7 mouse cellular contexts compared by ENCODE assay signal in the genomic region with DNA sequence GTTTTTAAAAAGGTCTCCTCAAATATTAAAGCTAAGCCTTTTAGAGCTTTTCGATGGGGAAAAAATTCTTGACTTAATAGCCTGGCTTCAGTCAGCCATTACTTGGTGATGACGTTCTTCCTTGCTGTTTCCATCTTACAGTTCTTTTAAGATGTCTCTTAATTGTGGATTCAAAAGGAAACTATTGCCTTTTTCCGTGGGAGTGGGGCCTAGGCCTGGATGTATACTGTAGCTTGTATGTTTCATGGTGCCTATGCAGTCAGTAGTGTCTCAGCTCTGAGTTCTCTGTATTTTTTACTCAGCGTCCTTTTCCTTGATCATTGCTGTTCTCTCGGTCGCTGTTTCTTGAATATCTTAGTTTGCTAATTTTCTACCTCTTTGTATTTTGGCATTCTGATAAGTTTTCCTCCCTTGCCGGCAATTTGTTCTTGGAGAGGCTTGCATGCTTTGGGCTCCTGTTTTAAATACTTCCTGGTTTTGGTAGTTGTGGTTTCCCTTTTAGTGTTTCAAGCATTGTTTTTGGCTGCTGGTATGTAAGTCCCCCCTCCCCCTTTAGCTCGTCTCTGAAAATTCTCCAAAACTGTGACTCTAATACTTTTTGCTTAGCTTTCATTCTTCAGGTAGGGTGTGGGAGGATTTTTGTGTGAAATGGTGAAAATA. TPM values are rescaled to one million over a fixed set of nuclear protein-coding genes. Genes with fewer than 3 reads are reported as not detected.
DNase-seq lines count a peak whose midpoint lies in the region; ATAC-seq and TF ChIP-seq lines count a peak whose summit lies in the region.

No protein-coding gene starts in this region.

- ATAC-seq in lung, postnatal 0 days = no peak
- ATAC-seq in embryonic facial prominence, embryonic 13.5 days (ENCODE audit: insufficient number of reproducible peaks, insufficient read depth, low FRiP score, low TSS enrichment, low read depth) = no peak
- no peak for ATAC-seq in limb, embryonic 11.5 days (ENCODE audit: insufficient number of reproducible peaks, low FRiP score, low TSS enrichment, low read depth)
- no peak for ATAC-seq in cerebellum, adult (ENCODE audit: insufficient number of reproducible peaks, low FRiP score, low TSS enrichment)

- H3K4me3 ChIP-seq in lung, postnatal 0 days (ENCODE audit: low read depth, low read length) = peak overlapping the region; percentile 82
- peak overlapping the region; percentile 100 for H3K4me3 ChIP-seq in embryonic facial prominence, embryonic 13.5 days
- peak overlapping the region; percentile 99 for H3K4me3 ChIP-seq in limb, embryonic 11.5 days (ENCODE audit: low read depth, low read length)

- H3K9ac ChIP-seq in lung, postnatal 0 days (replicated peaks; ENCODE audit: low read depth) = peak overlapping the region; percentile 91
- peak overlapping the region; percentile 99 for H3K9ac ChIP-seq in embryonic facial prominence, embryonic 13.5 days
- H3K9ac ChIP-seq in limb, embryonic 11.5 days (ENCODE audit: low read length) = peak overlapping the region; percentile 96

- peak; percentile 43 for DNase-seq in lung, postnatal 0 days (ENCODE audit: low spot score)
- no peak for DNase-seq in lung, postnatal 4 days
- DNase-seq in limb, embryonic 11.5 days (ENCODE audit: low spot score) = no peak
- DNase-seq in splenic B cell, adult 2 months (ENCODE audit: low read depth, low spot score) = peak; percentile 52
- no peak for DNase-seq in layer of hippocampus, postnatal 36 days

- H3K36me3 ChIP-seq in lung, postnatal 0 days (ENCODE audit: insufficient read depth, low read length) = peaks cover 12% of the 10 kb centered on the region; the same call in 1 of the 2 replicates
- H3K36me3 ChIP-seq in embryonic facial prominence, embryonic 13.5 days = peaks cover 27% of the 10 kb centered on the region
- H3K36me3 ChIP-seq in limb, embryonic 11.5 days (ENCODE audit: control insufficient read depth, insufficient read depth, low read length) = peaks cover 10% of the 10 kb centered on the region
- peaks cover 7% of the 10 kb centered on the region for H3K36me3 ChIP-seq in splenic B cell, adult 2 months (ENCODE audit: control insufficient read depth, insufficient read depth, low read length, poor library complexity, severe bottlenecking)

- peaks cover 3% of the 10 kb centered on the region; the same call in 1 of the 2 replicates for H3K4me1 ChIP-seq in lung, postnatal 0 days (ENCODE audit: insufficient read depth, low read depth, low read length)
- H3K4me1 ChIP-seq in embryonic facial prominence, embryonic 13.5 days = peaks cover 33% of the 10 kb centered on the region
- H3K4me1 ChIP-seq in limb, embryonic 11.5 days (ENCODE audit: control insufficient read depth, insufficient read depth, low read length) = peaks cover 14% of the 10 kb centered on the region

- TF ChIP-seq EP300 in lung, postnatal 0 days (IDR thresholded peaks at IDR 0.05) = no peak

- 1% methylated on average over 8 of the region's 8 CpGs for whole genome bisulfite sequencing in lung, postnatal 0 days
- WGBS in embryonic facial prominence, embryonic 13.5 days = under 1% methylated on average over 8 of the region's 8 CpGs
- 6% methylated on average over 8 of the region's 8 CpGs for WGBS in limb, embryonic 11.5 days

- H3K27me3 ChIP-seq in lung, postnatal 0 days (replicated peaks; ENCODE audit: insufficient read depth, low read length) = no peaks in the 10 kb centered on the region
- no peaks in the 10 kb centered on the region for H3K27me3 ChIP-seq in embryonic facial prominence, embryonic 13.5 days
- H3K27me3 ChIP-seq in limb, embryonic 11.5 days (ENCODE audit: control insufficient read depth, insufficient read depth, low read length) = no peaks in the 10 kb centered on the region
- no peaks in the 10 kb centered on the region for H3K27me3 ChIP-seq in splenic B cell, adult 2 months (ENCODE audit: control insufficient read depth, insufficient read depth, low read length, poor library complexity, severe bottlenecking)

- H3K4me2 ChIP-seq in lung, postnatal 0 days (replicated peaks; ENCODE audit: low read depth, low read length) = peak overlapping the region; percentile 75
- peak overlapping the region; percentile 84 for H3K4me2 ChIP-seq in embryonic facial prominence, embryonic 13.5 days
- H3K4me2 ChIP-seq in limb, embryonic 11.5 days (ENCODE audit: low read depth, severe bottlenecking) = peak overlapping the region; percentile 60

- peak overlapping the region; percentile 97 for H3K27ac ChIP-seq in lung, postnatal 0 days (ENCODE audit: low read length)
- H3K27ac ChIP-seq in embryonic facial prominence, embryonic 13.5 days = no peak overlapping the region
- H3K27ac ChIP-seq in limb, embryonic 11.5 days (replicated peaks; ENCODE audit: low read depth, low read length) = no peak overlapping the region

- TF ChIP-seq CTCF in lung, postnatal 0 days (IDR thresholded peaks at IDR 0.05) = no peak

- no peaks in the 10 kb centered on the region for H3K9me3 ChIP-seq in lung, postnatal 0 days (ENCODE audit: low read length)
- H3K9me3 ChIP-seq in embryonic facial prominence, embryonic 13.5 days = no peaks in the 10 kb centered on the region
- H3K9me3 ChIP-seq in limb, embryonic 11.5 days (ENCODE audit: control insufficient read depth, low read length) = no peaks in the 10 kb centered on the region

RNA-seq across cellular contexts. Expression of a gene that starts 14.2 kb away (rescaled TPM):
- 284 and 354 TPM in 2 replicates for polyA plus RNA-seq in lung, postnatal 0 days (2015; fragmentation: Nextera tagmentation; extraction: Ambion mirVana)
- 616 and 642 TPM in 2 replicates for polyA plus RNA-seq in embryonic facial prominence, embryonic 13.5 days (2015; fragmentation: Nextera tagmentation; extraction: Ambion mirVana)
- polyA plus RNA-seq in limb, embryonic 11.5 days (2014; fragmentation: Nextera tagmentation; extraction: Ambion mirVana) = 508 and 532 TPM in 2 replicates
- 100 to 1,000 TPM; 563 to 606 TPM for total RNA-seq in layer of hippocampus, postnatal 36 days (2021)

RNA-seq across cellular contexts. Expression of a gene that starts 18.7 kb away (rescaled TPM):
- polyA plus RNA-seq in lung, postnatal 0 days (2015; fragmentation: Nextera tagmentation; extraction: Ambion mirVana) = 14.7 and 18.6 TPM in 2 replicates
- polyA plus RNA-seq in embryonic facial prominence, embryonic 13.5 days (2015; fragmentation: Nextera tagmentation; extraction: Ambion mirVana) = 54.1 and 65.1 TPM in 2 replicates
- polyA plus RNA-seq in limb, embryonic 11.5 days (2014; fragmentation: Nextera tagmentation; extraction: Ambion mirVana) = 51.4 and 55.7 TPM in 2 replicates
- 10 to 100 TPM in 1 of 2 experiments, 1 to 10 TPM in 1; 9.9 to 11.7 TPM for total RNA-seq in layer of hippocampus, postnatal 36 days (2021)

RNA-seq across cellular contexts. Expression of a gene that starts 24.4 kb away (rescaled TPM):
- 803 and 893 TPM in 2 replicates for polyA plus RNA-seq in lung, postnatal 0 days (2015; fragmentation: Nextera tagmentation; extraction: Ambion mirVana)
- 1,169 and 1,240 TPM in 2 replicates for polyA plus RNA-seq in embryonic facial prominence, embryonic 13.5 days (2015; fragmentation: Nextera tagmentation; extraction: Ambion mirVana)
- 1,135 and 1,167 TPM in 2 replicates for polyA plus RNA-seq in limb, embryonic 11.5 days (2014; fragmentation: Nextera tagmentation; extraction: Ambion mirVana)
- total RNA-seq in layer of hippocampus, postnatal 36 days (2021) = 100 to 1,000 TPM; 356 to 383 TPM

RNA-seq across cellular contexts. Expression of a gene that starts 31.3 kb away (rescaled TPM):
- polyA plus RNA-seq in lung, postnatal 0 days (2015; fragmentation: Nextera tagmentation; extraction: Ambion mirVana) = not detected in 2 replicates
- 0.38 and 0.48 TPM in 2 replicates for polyA plus RNA-seq in embryonic facial prominence, embryonic 13.5 days (2015; fragmentation: Nextera tagmentation; extraction: Ambion mirVana)
- not detected in 2 replicates for polyA plus RNA-seq in limb, embryonic 11.5 days (2014; fragmentation: Nextera tagmentation; extraction: Ambion mirVana)
- total RNA-seq in layer of hippocampus, postnatal 36 days (2021) = not detected

RNA-seq across cellular contexts. Expression of a gene that starts 33.2 kb away (rescaled TPM):
- polyA plus RNA-seq in lung, postnatal 0 days (2015; fragmentation: Nextera tagmentation; extraction: Ambion mirVana) = 43.1 and 43.5 TPM in 2 replicates
- polyA plus RNA-seq in embryonic facial prominence, embryonic 13.5 days (2015; fragmentation: Nextera tagmentation; extraction: Ambion mirVana) = 90.2 and 95.6 TPM in 2 replicates
- 125 and 129 TPM in 2 replicates for polyA plus RNA-seq in limb, embryonic 11.5 days (2014; fragmentation: Nextera tagmentation; extraction: Ambion mirVana)
- total RNA-seq in layer of hippocampus, postnatal 36 days (2021) = 100 to 1,000 TPM; 297 to 300 TPM

Comparison
In these comparisons a context has a peak if more than half of its experiments do, and no peak if none do; other contexts are left out.
1. DNase-seq: peak in lung, postnatal 0 days (single experiment) and splenic B cell, adult 2 months (single experiment); none in lung, postnatal 4 days (0 of 2), limb, embryonic 11.5 days (single experiment) and layer of hippocampus, postnatal 36 days (0 of 2).
2. Peak in every context shown above with its lines, with median percentiles within 50 percentile points of each other: H3K4me2 ChIP-seq, H3K4me3 ChIP-seq and H3K9ac ChIP-seq.